Mouse (Mus musculus) lung, adult 2 months (tissue): ENCODE measurements around the gene Asb15.

Experiments used
- CTCF ChIP-seq: fragments of 200-500 bp; IDR thresholded peaks from 2 replicates; pipeline ENCODE4 v1.5.1; 2011; ENCODE audit warnings: mild to moderate bottlenecking, low read length, control low read depth; ENCODE audit not compliant: insufficient read depth
- POLR2A ChIP-seq: fragments of 200-500 bp; IDR thresholded peaks from 2 replicates; pipeline ENCODE4 v1.6.1; 2011; ENCODE audit warnings: low read depth, mild to moderate bottlenecking, control low read depth, low read length, borderline replicate concordance; ENCODE audit errors: extremely low read depth

- no peak for TF ChIP-seq POLR2A
- no peak for TF ChIP-seq CTCF
Measured at GRCm38 (mm10) chr6:24569711-24570110, 41.8 kb downstream of the Asb15 start.
